Mouse (Mus musculus) heart, postnatal 0 days (tissue): ENCODE results near the gene Afm. TPM values are rescaled to one million over a fixed set of nuclear protein-coding genes. Genes with fewer than 3 reads are reported as not detected.

Experiments used
- ATAC-seq: fragments of 200-750 bp; cut with Nextera tagmentation; 2 replicates; pipeline ENCODE4 v1.8.0; 2017; ENCODE audit warnings: low read depth, moderate number of reproducible peaks, moderate library complexity; ENCODE audit not compliant: insufficient read depth
- DNase-seq: peaks from one replicate; pipeline ENCODE4 v3.0.0-alpha.2; 2016; ENCODE audit warnings: low spot score
- H3K27ac ChIP-seq: fragments of 300-500 bp; sonication (generic); 2 replicates; pipeline ENCODE4 v1.5.1; 2014; ENCODE audit warnings: low read depth, mild to moderate bottlenecking
- H3K27me3 ChIP-seq: fragments of 300-500 bp; sonication (generic); 2 replicates; pipeline ENCODE4 v1.6.1; 2014; ENCODE audit warnings: low read length, mixed read lengths; ENCODE audit not compliant: control insufficient read depth, insufficient read depth
- H3K36me3 ChIP-seq: fragments of 300-500 bp; sonication (generic); replicated peaks from 2 replicates; pipeline ENCODE4 v1.6.1; 2014; ENCODE audit warnings: low read length, mixed read lengths; ENCODE audit not compliant: control insufficient read depth, insufficient read depth
- H3K4me1 ChIP-seq: fragments of 300-500 bp; sonication (generic); 2 replicates; pipeline ENCODE4 v1.6.1; 2014; ENCODE audit warnings: antibody characterized with exemption; ENCODE audit not compliant: control insufficient read depth, insufficient read depth
- H3K4me2 ChIP-seq: fragments of 300-500 bp; sonication (generic); 2 replicates; pipeline ENCODE4 v1.6.1; 2014; ENCODE audit warnings: low read depth, mild to moderate bottlenecking, low read length, moderate library complexity
- H3K4me3 ChIP-seq: fragments of 300-500 bp; sonication (generic); 2 replicates; pipeline ENCODE4 v1.5.1; 2014; ENCODE audit warnings: low read depth, low read length
- H3K9ac ChIP-seq: fragments of 300-500 bp; sonication (generic); replicated peaks from 2 replicates; pipeline ENCODE4 v1.6.1; 2014; ENCODE audit warnings: low read depth, low read length, mixed read lengths
- H3K9me3 ChIP-seq: fragments of 300-500 bp; sonication (generic); replicated peaks from 2 replicates; pipeline ENCODE4 v1.6.1; 2016; ENCODE audit warnings: low read length; ENCODE audit not compliant: control insufficient read depth
- CTCF ChIP-seq: IDR thresholded peaks from 2 replicates; pipeline ENCODE4 v1.5.1; 2016; ENCODE audit warnings: antibody characterized with exemption, control low read depth, low read depth
- EP300 ChIP-seq: IDR thresholded peaks from 2 replicates; pipeline ENCODE4 v1.6.1; 2016; ENCODE audit warnings: antibody characterized with exemption, low read depth
- WGBS: fragments of 180-500 bp; shearing (Covaris S2); extraction: QIAGEN DNeasy Blood & Tissue Kit; methylation state at CpG from one replicate; pipeline ENCODE4 v1.1.7; 2014; 5-methylcytosine and 5-hydroxymethylcytosine counted together
- polyA plus RNA-seq: library from polyadenylated mRNA; unstranded; fragments of >200 nt; fragmentation: Nextera tagmentation; extraction: Ambion mirVana; gene quantifications from 2 replicates; pipeline ENCODE4 v1.2.1, GENCODE M21; 2015
- total RNA-seq: library from RNA; depleted of rRNA; stranded (reverse); fragments of >200 nt; gene quantifications from 2 replicates; pipeline ENCODE4 v1.2.3, GENCODE M21; 2014; ENCODE audit warnings: low replicate concordance; rRNA removed

Gene Afm
- total RNA-seq: not detected in 2 replicates
- polyA plus RNA-seq: not detected in 2 replicates

DNA sequence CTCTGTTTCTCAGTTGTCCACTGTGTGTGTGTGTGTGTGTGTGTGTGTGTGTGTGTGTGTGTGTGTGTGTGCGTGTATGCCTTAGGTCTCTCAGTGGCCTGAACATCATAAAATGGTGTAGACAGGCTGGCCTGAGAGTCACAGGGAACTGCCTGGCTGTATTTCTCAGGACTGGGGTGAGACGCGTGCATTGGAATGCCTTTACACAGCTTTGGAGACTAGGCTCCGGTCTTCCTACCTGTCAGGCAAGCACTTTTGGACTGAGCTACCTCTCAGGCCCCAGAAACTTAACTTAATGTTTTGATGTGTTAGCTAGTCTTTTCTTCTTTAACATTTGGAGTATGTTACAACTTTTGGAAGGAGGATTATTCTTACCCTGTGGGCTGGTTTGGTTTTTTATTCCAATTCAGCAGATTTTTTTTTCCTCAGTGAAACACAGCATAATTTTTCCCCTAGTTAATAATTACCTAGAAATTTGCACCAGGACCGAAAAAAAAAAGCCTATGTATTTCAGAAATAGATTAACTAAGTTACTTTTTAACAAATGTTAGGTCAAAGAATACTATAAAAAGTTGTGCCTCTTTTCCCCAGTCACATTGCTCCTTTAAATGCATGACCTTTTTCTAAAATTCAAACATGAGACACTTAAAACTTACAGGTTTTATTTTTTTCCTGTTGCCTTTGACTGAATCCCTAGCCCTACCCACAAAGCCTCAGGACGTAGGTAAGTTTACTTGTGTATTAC lies at the start of gene Afm:
Afm (plus strand) TSS at position 577 of the 745 bp plus-strand sequence.
- WGBS: 74% methylated on average over 6 of the region's 6 CpGs
- Histone ChIP-seq H3K27me3 (no peaks in the 10 kb centered on the region), H3K4me3 (no peak within 1 kb of the TSS), H3K9me3 (no peaks in the 10 kb centered on the region), H3K36me3 (no peaks in the 10 kb centered on the region), H3K27ac (no peak within 1 kb of the TSS), H3K9ac (no peak within 1 kb of the TSS), H3K4me1 (no peaks in the 10 kb centered on the region), H3K4me2 (no peak within 1 kb of the TSS)
- TF ChIP-seq EP300: no peak
- no peak for TF ChIP-seq CTCF
- no peak for DNase-seq
- no peak for ATAC-seq

DNA sequence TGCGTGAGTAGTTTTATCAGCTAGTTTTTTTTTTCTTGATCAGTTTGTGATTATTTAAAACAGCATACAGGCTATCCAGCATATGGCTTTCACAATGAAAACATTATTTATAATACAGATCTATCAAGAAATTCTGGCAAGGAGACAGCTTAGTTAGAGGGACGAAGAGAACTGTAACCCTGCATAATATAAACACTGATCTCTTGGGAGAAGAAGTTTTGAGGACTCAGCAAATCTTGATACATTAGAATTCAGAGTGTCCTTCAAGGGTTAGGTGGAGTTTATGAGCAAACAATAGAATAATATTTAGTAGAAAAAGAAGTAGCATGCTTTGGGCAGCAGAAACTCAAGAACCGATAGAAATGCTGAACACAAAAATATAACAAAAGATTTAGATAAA lies 47.9 kb upstream of the Afm start:
- Histone ChIP-seq H3K4me3 (no peak overlapping the region), H3K27me3 (no peaks in the 10 kb centered on the region), H3K4me2 (no peak overlapping the region), H3K27ac (no peak overlapping the region), H3K36me3 (no peaks in the 10 kb centered on the region), H3K9me3 (no peaks in the 10 kb centered on the region), H3K9ac (no peak overlapping the region), H3K4me1 (no peaks in the 10 kb centered on the region)
- TF ChIP-seq CTCF: no peak
- TF ChIP-seq EP300: no peak
- ATAC-seq: no peak
- WGBS: 78% methylated on average over 3 of the region's 3 CpGs
- no peak for DNase-seq

DNA sequence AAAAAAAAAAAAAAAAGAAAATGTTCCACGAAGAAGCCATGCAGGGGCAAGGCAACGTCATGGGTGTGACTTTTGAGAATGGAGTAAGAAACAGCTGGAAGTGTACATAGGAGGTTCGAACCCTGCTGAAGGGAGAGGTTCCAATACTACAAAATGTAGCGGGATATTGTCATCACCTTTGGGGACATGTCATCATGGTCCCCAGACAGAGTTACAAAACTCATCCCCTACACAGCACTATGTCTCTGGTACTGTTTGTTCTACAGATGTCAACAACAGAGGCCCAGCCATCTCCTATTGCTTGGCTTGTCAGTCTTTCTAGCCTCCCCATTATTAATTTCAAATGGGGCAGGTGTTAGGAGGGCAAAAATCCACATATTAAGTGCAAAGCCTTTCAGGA lies 44.8 kb upstream of the Afm start:
- H3K4me2 ChIP-seq: no peak overlapping the region
- no peak overlapping the region for H3K9ac ChIP-seq
- TF ChIP-seq CTCF: no peak
- no peak overlapping the region for H3K4me3 ChIP-seq
- 75% methylated on average over 4 of the region's 4 CpGs for WGBS
- ATAC-seq (no peak), DNase-seq (no peak)
- no peaks in the 10 kb centered on the region for H3K27me3 ChIP-seq
- H3K4me1 ChIP-seq: no peaks in the 10 kb centered on the region
- H3K9me3 ChIP-seq: no peaks in the 10 kb centered on the region
- no peaks in the 10 kb centered on the region for H3K36me3 ChIP-seq
- H3K27ac ChIP-seq: no peak overlapping the region

DNA sequence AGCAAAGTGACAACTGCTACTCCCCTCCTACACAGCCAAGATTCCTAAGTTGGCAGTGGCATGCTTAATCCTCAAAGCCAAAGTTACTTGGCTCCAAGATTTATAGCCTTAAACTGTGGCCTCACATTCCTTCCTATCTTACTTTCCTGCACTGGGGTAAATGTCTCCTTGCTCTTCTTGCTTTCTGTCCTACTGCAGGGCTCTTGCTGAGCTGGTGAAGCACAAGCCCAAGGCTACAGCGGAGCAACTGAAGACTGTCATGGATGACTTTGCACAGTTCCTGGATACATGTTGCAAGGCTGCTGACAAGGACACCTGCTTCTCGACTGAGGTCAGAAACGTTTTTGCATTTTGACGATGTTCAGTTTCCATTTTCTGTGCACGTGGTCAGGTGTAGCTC lies 44.4 kb upstream of the Afm start:
- Histone ChIP-seq H3K4me2 (no peak overlapping the region), H3K27me3 (no peaks in the 10 kb centered on the region), H3K27ac (no peak overlapping the region), H3K4me3 (no peak overlapping the region), H3K9me3 (no peaks in the 10 kb centered on the region), H3K4me1 (no peaks in the 10 kb centered on the region), H3K36me3 (no peaks in the 10 kb centered on the region), H3K9ac (no peak overlapping the region)
- ATAC-seq: no peak
- WGBS: 76% methylated on average over 5 of the region's 5 CpGs
- TF ChIP-seq EP300: no peak
- no peak for TF ChIP-seq CTCF
- DNase-seq: no peak

DNA sequence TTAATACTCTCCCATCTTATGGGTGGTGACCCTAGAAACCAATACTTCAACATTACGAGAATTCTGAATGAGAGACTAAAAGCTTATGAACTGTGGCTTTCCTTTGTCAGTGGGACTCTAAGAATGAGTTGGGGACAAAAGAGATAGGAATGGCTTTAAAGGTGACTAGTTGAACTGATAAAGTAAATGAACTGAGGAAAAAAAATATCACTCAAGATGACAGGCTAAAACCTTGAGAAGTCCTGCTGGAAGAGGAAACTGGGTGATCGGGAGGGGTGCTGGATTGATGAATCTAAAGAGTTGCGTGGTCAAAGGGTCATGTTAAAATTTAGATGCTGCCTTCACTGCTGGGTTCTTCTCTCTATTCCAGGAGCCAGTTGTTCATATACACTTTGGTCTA lies 42.0 kb upstream of the Afm start:
- Histone ChIP-seq H3K4me2 (no peak overlapping the region), H3K4me1 (no peaks in the 10 kb centered on the region), H3K36me3 (no peaks in the 10 kb centered on the region), H3K9me3 (no peaks in the 10 kb centered on the region), H3K27ac (no peak overlapping the region), H3K27me3 (no peaks in the 10 kb centered on the region), H3K9ac (no peak overlapping the region), H3K4me3 (no peak overlapping the region)
- ATAC-seq (no peak), DNase-seq (no peak)
- TF ChIP-seq EP300: no peak
- no peak for TF ChIP-seq CTCF
- WGBS: 88% methylated on average over 3 of the region's 3 CpGs
